Mouse (Mus musculus): Measurements from ENCODE around the gene Smim11.

DNA sequence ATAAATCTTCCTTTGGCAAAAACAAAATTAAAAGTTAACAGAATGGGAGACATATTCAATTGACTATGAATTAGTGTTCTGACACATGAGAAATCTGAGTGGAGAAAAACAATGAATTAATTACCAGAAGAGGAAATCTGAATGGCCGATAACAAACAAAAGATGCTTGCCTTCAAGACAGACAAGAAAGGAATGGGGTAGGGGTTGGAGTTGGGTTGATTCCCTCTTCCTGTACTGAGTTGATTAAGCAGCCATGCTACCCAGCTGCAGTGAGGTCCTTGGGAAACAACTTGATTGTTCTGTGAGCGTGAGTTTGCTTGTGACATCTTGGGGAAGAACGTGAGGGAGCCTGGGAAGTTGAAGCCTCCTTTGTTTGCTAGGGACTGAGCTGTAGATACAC lies 46.8 kb upstream of the Smim11 start:
- TF ChIP-seq EP300 (IDR thresholded peaks at IDR 0.05; ENCODE audit: low read length), result no peak
- TF ChIP-seq POLR2AphosphoS2 (IDR thresholded peaks at IDR 0.05; ENCODE audit: low read depth, low read length), result no peak
- TF ChIP-seq MXI1 (IDR thresholded peaks at IDR 0.05; ENCODE audit: low read depth, low read length), result no peak
- TF ChIP-seq USF2 (conservative IDR thresholded peaks at IDR 0.05; ENCODE audit: low read depth, low read length), result no peak
- TF ChIP-seq POLR2A (IDR thresholded peaks at IDR 0.05; ENCODE audit: low read depth, low read length), result no peak
- no peak for TF ChIP-seq JUND (conservative IDR thresholded peaks at IDR 0.05; ENCODE audit: low read depth, low read length)
- TF ChIP-seq UBTF (IDR thresholded peaks at IDR 0.05; ENCODE audit: low read depth, low read length), result no peak
- TF ChIP-seq HCFC1 (IDR thresholded peaks at IDR 0.05; ENCODE audit: low read depth, low read length), result no peak
- no peak for TF ChIP-seq CTCF (conservative IDR thresholded peaks at IDR 0.05 in 1 of 2, IDR thresholded peaks at IDR 0.05 in 1 of 2; ENCODE audit: low read depth in 2 of 2, low read length in 2 of 2)
- TF ChIP-seq ETS1 (conservative IDR thresholded peaks at IDR 0.05; ENCODE audit: low read depth, low read length), result no peak
- TF ChIP-seq NRF1 (IDR thresholded peaks at IDR 0.05; ENCODE audit: low read depth, low read length), result no peak

Measured in CH12.LX (cell line).